Mouse (Mus musculus) olfactory bulb, adult 2 months (tissue): ENCODE results near the gene Gm27179. TPM values are rescaled to one million over a fixed set of nuclear protein-coding genes. Genes with fewer than 3 reads are reported as not detected.

Experiments
- polyA plus RNA-seq: library from polyadenylated mRNA; stranded (reverse); fragments of >200 nt; gene quantifications from 2 replicates; pipeline ENCODE4 v1.2.4, GENCODE M21; 2012; ENCODE audit warnings: low replicate concordance; ENCODE audit not compliant: missing spikeins, insufficient read depth, insufficient read length

Gm27179 gene
- polyA plus RNA-seq, 1 experiment, result not detected

Other genes with a start within 250 kb of the Gm27179 start
- gene Synb, start 218.2 kb downstream of the Gm27179 start, polyA plus RNA-seq, result not detected in 2 replicates
- not detected in 2 replicates for gene Gm16867, start 9.2 kb downstream of the Gm27179 start, polyA plus RNA-seq
- not detected in 2 replicates for gene Entpd4b, start 42.9 kb upstream of the Gm27179 start, polyA plus RNA-seq